13 mouse cellular contexts compared by ENCODE assay signal in the genomic region with DNA sequence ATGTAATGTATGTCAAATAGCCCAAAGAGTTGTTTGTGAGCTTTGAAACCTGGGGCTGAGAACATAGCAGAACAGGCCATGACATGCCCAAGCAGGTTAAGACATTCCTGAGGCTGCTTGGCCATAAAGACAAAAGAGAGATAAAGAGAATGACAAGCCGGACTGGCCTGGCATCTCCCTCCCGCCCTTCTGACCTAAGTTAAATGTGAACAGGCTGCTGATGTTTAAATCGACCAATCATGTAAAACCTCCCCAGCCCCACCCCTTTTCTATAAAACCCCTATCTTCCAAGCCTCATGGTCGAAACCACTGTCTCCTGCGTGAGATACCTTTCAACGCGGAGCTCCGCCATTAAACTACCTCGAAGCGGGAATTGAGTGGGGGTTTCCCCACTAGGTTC.
"Had no signal": no experiment of that assay in that cellular context is flagged by ENCODE, and none has a peak within 500 bp of the region (broad histone marks: within the 10 kb centered on the region; RNA-seq: fewer than 3 reads in every experiment).

No protein-coding gene starts in this region.

- DNase-seq: gastrocnemius, adult 2 months; gastrocnemius, postnatal 10 days; gastrocnemius, postnatal 25 days; heart, adult 18-20 months; heart, postnatal 10 days; heart, postnatal 4 days; kidney, adult 18-20 months; kidney, adult 8-10 months; kidney, postnatal 10 days; kidney, postnatal 25 days; kidney, postnatal 4 days; layer of hippocampus, postnatal 36 days; left cerebral cortex, postnatal 4 days had no signal
